Mouse (Mus musculus) heart, embryonic 15.5 days (tissue): Measurements from ENCODE around the gene Kalrn. TPM values are rescaled to one million over a fixed set of nuclear protein-coding genes. Genes with fewer than 3 reads are reported as not detected.

ENCODE experiments used
- ATAC-seq: fragments of 200-750 bp; cut with Nextera tagmentation; replicated peaks from 2 replicates; pipeline ENCODE4 v1.8.0; 2017; ENCODE audit warnings: low read depth, moderate TSS enrichment; ENCODE audit not compliant: insufficient number of reproducible peaks, insufficient read depth, low FRiP score
- H3K27ac ChIP-seq: fragments of 300-500 bp; sonication (generic); 2 replicates; pipeline ENCODE4 v1.5.1; 2015; ENCODE audit warnings: mild to moderate bottlenecking, inconsistent platforms
- H3K27me3 ChIP-seq: fragments of 300-500 bp; sonication (generic); 2 replicates; pipeline ENCODE4 v1.6.1; 2015; ENCODE audit warnings: inconsistent platforms
- H3K36me3 ChIP-seq: fragments of 300-500 bp; sonication (generic); 2 replicates; pipeline ENCODE4 v1.6.1; 2015; ENCODE audit warnings: mild to moderate bottlenecking, inconsistent platforms
- H3K4me1 ChIP-seq: fragments of 300-500 bp; sonication (generic); replicated peaks from 2 replicates; pipeline ENCODE4 v1.6.1; 2015; ENCODE audit warnings: inconsistent platforms
- H3K4me2 ChIP-seq: fragments of 300-500 bp; sonication (generic); 2 replicates; pipeline ENCODE4 v1.6.1; 2015; ENCODE audit warnings: inconsistent platforms, mild to moderate bottlenecking, moderate library complexity
- H3K4me3 ChIP-seq: fragments of 300-500 bp; sonication (generic); 2 replicates; pipeline ENCODE4 v1.5.1; 2015; ENCODE audit warnings: mild to moderate bottlenecking, inconsistent platforms
- H3K9ac ChIP-seq: fragments of 300-500 bp; sonication (generic); 2 replicates; pipeline ENCODE4 v1.6.1; 2015; ENCODE audit warnings: mild to moderate bottlenecking, inconsistent platforms
- H3K9me3 ChIP-seq: fragments of 300-500 bp; sonication (generic); replicated peaks from 2 replicates; pipeline ENCODE4 v1.6.1; 2016; ENCODE audit warnings: inconsistent platforms
- WGBS: fragments of 180-500 bp; shearing (Covaris S2); methylation state at CpG from one replicate; pipeline ENCODE4 v1.1.7; 2015; ENCODE audit warnings: mixed read lengths; 5-methylcytosine and 5-hydroxymethylcytosine counted together
- polyA plus RNA-seq: library from polyadenylated mRNA; unstranded; fragments of >200 nt; fragmentation: Nextera tagmentation; extraction: Ambion mirVana; gene quantifications from 2 replicates; pipeline ENCODE4 v1.2.1, GENCODE M21; 2015

Gene Kalrn
- polyA plus RNA-seq, 1 experiment from 2014 or later = 32.8 TPM

- Histone ChIP-seq H3K9me3 (no peaks in the 10 kb centered on the region), H3K4me2 (no peak overlapping the region), H3K36me3 (no peaks in the 10 kb centered on the region; the same call in 1 of the 2 replicates), H3K4me1 (peaks cover 88% of the 10 kb centered on the region), H3K27ac (peak overlapping the region; percentile 91), H3K4me3 (no peak overlapping the region), H3K27me3 (no peaks in the 10 kb centered on the region), H3K9ac (no peak overlapping the region)
- ATAC-seq = no peak
- 47% methylated on average over 11 of the region's 11 CpGs for WGBS
These were observed 631.0 kb downstream of the Kalrn start for GRCm38 (mm10) chr16:33942341-33942740.

GRCm38 (mm10) chr16:33941271-33941781 is 632.0 kb downstream of the Kalrn start:
- Histone ChIP-seq H3K27ac (peak overlapping the region; percentile 91), H3K27me3 (no peaks in the 10 kb centered on the region), H3K9me3 (no peaks in the 10 kb centered on the region), H3K36me3 (no peaks in the 10 kb centered on the region; the same call in 1 of the 2 replicates), H3K4me3 (no peak overlapping the region), H3K4me1 (peaks cover 96% of the 10 kb centered on the region), H3K9ac (peak overlapping the region; percentile 4; the same call in 1 of the 2 replicates), H3K4me2 (peak overlapping the region; percentile 14; the same call in 1 of the 2 replicates)
- WGBS = 10% methylated on average over 11 of the region's 11 CpGs
- ATAC-seq = peak; percentile 24

GRCm38 (mm10) chr16:33940095-33940494 is 633.2 kb downstream of the Kalrn start:
- WGBS = 70% methylated on average over 5 of the region's 5 CpGs
- ATAC-seq = no peak
- Histone ChIP-seq H3K27me3 (no peaks in the 10 kb centered on the region), H3K36me3 (no peaks in the 10 kb centered on the region; the same call in 1 of the 2 replicates), H3K4me1 (peaks cover 94% of the 10 kb centered on the region), H3K9ac (no peak overlapping the region), H3K4me3 (no peak overlapping the region), H3K27ac (peak overlapping the region; percentile 91), H3K9me3 (no peaks in the 10 kb centered on the region), H3K4me2 (no peak overlapping the region)

- H3K4me2 ChIP-seq = no peak overlapping the region
- whole genome bisulfite sequencing = 51% methylated on average over 9 of the region's 9 CpGs
- H3K4me3 ChIP-seq = no peak overlapping the region
- no peaks in the 10 kb centered on the region; the same call in 1 of the 2 replicates for H3K36me3 ChIP-seq
- H3K9ac ChIP-seq = no peak overlapping the region
- no peak for ATAC-seq
- no peaks in the 10 kb centered on the region for H3K9me3 ChIP-seq
- peaks cover 94% of the 10 kb centered on the region for H3K4me1 ChIP-seq
- H3K27me3 ChIP-seq = no peaks in the 10 kb centered on the region
- H3K27ac ChIP-seq = peak overlapping the region; percentile 91
These were observed 633.7 kb downstream of the Kalrn start for GRCm38 (mm10) chr16:33939636-33940035.

GRCm38 (mm10) chr16:33939133-33939531 is 634.2 kb downstream of the Kalrn start:
- no peak overlapping the region for H3K9ac ChIP-seq
- WGBS = 43% methylated on average over 2 of the region's 2 CpGs
- peak overlapping the region; percentile 91 for H3K27ac ChIP-seq
- H3K36me3 ChIP-seq = no peaks in the 10 kb centered on the region; the same call in 1 of the 2 replicates
- no peak for ATAC-seq
- peaks cover 94% of the 10 kb centered on the region for H3K4me1 ChIP-seq
- no peaks in the 10 kb centered on the region for H3K27me3 ChIP-seq
- H3K4me3 ChIP-seq = no peak overlapping the region
- no peak overlapping the region for H3K4me2 ChIP-seq
- no peaks in the 10 kb centered on the region for H3K9me3 ChIP-seq

- H3K9ac ChIP-seq = no peak overlapping the region
- no peak overlapping the region for H3K4me3 ChIP-seq
- no peak for ATAC-seq
- H3K36me3 ChIP-seq = no peaks in the 10 kb centered on the region; the same call in 1 of the 2 replicates
- peak overlapping the region; percentile 91 for H3K27ac ChIP-seq
- 32% methylated on average over 12 of the region's 12 CpGs for WGBS
- no peaks in the 10 kb centered on the region for H3K27me3 ChIP-seq
- no peak overlapping the region for H3K4me2 ChIP-seq
- no peaks in the 10 kb centered on the region for H3K9me3 ChIP-seq
- H3K4me1 ChIP-seq = peaks cover 94% of the 10 kb centered on the region
These were observed 634.8 kb downstream of the Kalrn start for GRCm38 (mm10) chr16:33938311-33939132.

GRCm38 (mm10) chr16:33937567-33937966 is 635.8 kb downstream of the Kalrn start:
- H3K4me1 ChIP-seq = peaks cover 96% of the 10 kb centered on the region
- H3K9me3 ChIP-seq = no peaks in the 10 kb centered on the region
- no peak overlapping the region for H3K4me2 ChIP-seq
- no peaks in the 10 kb centered on the region for H3K27me3 ChIP-seq
- H3K4me3 ChIP-seq = no peak overlapping the region
- 21% methylated on average over 8 of the region's 8 CpGs for WGBS
- no peak overlapping the region for H3K9ac ChIP-seq
- peak overlapping the region; percentile 91 for H3K27ac ChIP-seq
- peak; percentile 82 for ATAC-seq
- no peaks in the 10 kb centered on the region for H3K36me3 ChIP-seq

- 81% methylated on average over 4 of the region's 4 CpGs for WGBS
- Histone ChIP-seq H3K4me1 (peaks cover 96% of the 10 kb centered on the region), H3K36me3 (no peaks in the 10 kb centered on the region), H3K4me2 (no peak overlapping the region), H3K4me3 (no peak overlapping the region), H3K27ac (peak overlapping the region; percentile 91), H3K9ac (no peak overlapping the region), H3K27me3 (no peaks in the 10 kb centered on the region), H3K9me3 (no peaks in the 10 kb centered on the region)
- no peak for ATAC-seq
These were observed 636.4 kb downstream of the Kalrn start for GRCm38 (mm10) chr16:33936885-33937284.

GRCm38 (mm10) chr16:33935407-33935785 is 637.9 kb downstream of the Kalrn start:
- Histone ChIP-seq H3K27me3 (no peaks in the 10 kb centered on the region), H3K4me2 (no peak overlapping the region), H3K4me3 (no peak overlapping the region), H3K9ac (no peak overlapping the region), H3K36me3 (no peaks in the 10 kb centered on the region), H3K9me3 (no peaks in the 10 kb centered on the region), H3K4me1 (peaks cover 93% of the 10 kb centered on the region), H3K27ac (peak overlapping the region; percentile 76)
- 91% methylated on average over 6 of the region's 6 CpGs for WGBS
- ATAC-seq = no peak

- H3K9ac ChIP-seq = 0 out of 2 replicates have a peak overlapping the region, but pooled peaks have one; percentile 18
- peak overlapping the region; percentile 76 for H3K27ac ChIP-seq
- no peak overlapping the region for H3K4me2 ChIP-seq
- WGBS = 40% methylated on average over 5 of the region's 5 CpGs
- H3K4me3 ChIP-seq = no peak overlapping the region
- H3K36me3 ChIP-seq = no peaks in the 10 kb centered on the region
- H3K9me3 ChIP-seq = no peaks in the 10 kb centered on the region
- H3K27me3 ChIP-seq = no peaks in the 10 kb centered on the region
- H3K4me1 ChIP-seq = peaks cover 91% of the 10 kb centered on the region
- no peak for ATAC-seq
These were observed 638.5 kb downstream of the Kalrn start for GRCm38 (mm10) chr16:33934701-33935406.

GRCm38 (mm10) chr16:33933411-33933810 is 639.9 kb downstream of the Kalrn start:
- 93% methylated on average over 11 of the region's 11 CpGs for WGBS
- H3K27me3 ChIP-seq = no peaks in the 10 kb centered on the region
- H3K36me3 ChIP-seq = no peaks in the 10 kb centered on the region
- ATAC-seq = no peak
- no peaks in the 10 kb centered on the region for H3K9me3 ChIP-seq
- H3K4me1 ChIP-seq = peaks cover 91% of the 10 kb centered on the region
- H3K4me2 ChIP-seq = no peak overlapping the region
- H3K4me3 ChIP-seq = no peak overlapping the region
- no peak overlapping the region for H3K9ac ChIP-seq
- H3K27ac ChIP-seq = peak overlapping the region; percentile 76; the same call in 1 of the 2 replicates
